Mouse (Mus musculus): ENCODE results near the gene Krtap3-2. TPM values are rescaled to one million over a fixed set of nuclear protein-coding genes. Genes with fewer than 3 reads are reported as not detected.
A peak's percentile ranks its signal among the peaks of the same experiment; 100 is the strongest.
"Not testable (repeated sequence)": the region's sequence is repeated elsewhere in the genome, so short reads cannot be mapped to it uniquely, and the experiment has no call there.

Krtap3-2 gene
- not detected in 2 replicates for polyA plus RNA-seq (2016; fragmentation: Nextera tagmentation; extraction: Ambion mirVana)

GRCm38 (mm10) chr11:99556753-99557152 is at the start of gene Krtap3-2:
Krtap3-2 (minus strand) TSS chr11:99556853.
- no peaks in the 10 kb centered on the region for H3K9me3 ChIP-seq
- H3K4me1 ChIP-seq = no peaks in the 10 kb centered on the region
- H3K4me3 ChIP-seq = no peak within 1 kb of the TSS
- H3K9ac ChIP-seq = no peak within 1 kb of the TSS
- 94% methylated on average over 2 of the region's 2 CpGs for WGBS
- no peak within 1 kb of the TSS for H3K27ac ChIP-seq
- H3K27me3 ChIP-seq (replicated peaks) = no peaks in the 10 kb centered on the region
- no peak for ATAC-seq (ENCODE audit: low FRiP score, low read depth)
- H3K4me2 ChIP-seq (replicated peaks) = no peak within 1 kb of the TSS
- no peaks in the 10 kb centered on the region for H3K36me3 ChIP-seq

DNA sequence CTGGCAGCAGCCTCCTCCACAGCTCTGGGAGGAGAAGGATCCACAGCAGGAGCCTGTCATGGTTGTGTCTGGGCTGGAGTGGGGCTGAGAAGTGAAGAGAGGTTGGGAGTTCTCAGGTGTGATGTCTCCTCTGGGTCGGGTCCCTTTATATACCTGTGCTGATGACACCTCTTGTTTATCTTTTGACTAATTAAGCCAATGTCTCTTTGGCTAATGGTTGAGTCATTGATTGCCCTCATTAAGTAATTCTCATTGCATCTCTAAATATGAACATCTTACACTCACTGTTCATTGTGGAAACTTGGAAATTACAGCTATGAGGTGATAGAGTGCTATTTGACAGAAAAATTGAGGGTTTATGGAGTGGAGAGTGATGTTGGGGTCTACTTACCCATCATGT is 46.6 kb upstream of the Krtap3-2 start, which contains the start of gene Gm11938:
TSS of gene Gm11938 (minus strand) at position 101 of the 400 bp plus-strand sequence.
- not testable (repeated sequence) for H3K36me3 ChIP-seq; H3K9ac ChIP-seq; ATAC-seq (ENCODE audit: low FRiP score, low read depth); H3K9me3 ChIP-seq; H3K4me1 ChIP-seq; H3K4me2 ChIP-seq (replicated peaks); H3K4me3 ChIP-seq; H3K27ac ChIP-seq; H3K27me3 ChIP-seq (replicated peaks)
- WGBS = 61% methylated on average over 1 of the region's 1 CpGs

GRCm38 (mm10) chr11:99597742-99598141 is 41.1 kb upstream of the Krtap3-2 start, which contains the start of gene Krtap9-3:
Krtap9-3 (minus strand) TSS chr11:99598105.
- not testable (repeated sequence) for H3K27ac ChIP-seq; H3K4me3 ChIP-seq; H3K27me3 ChIP-seq (replicated peaks); ATAC-seq (ENCODE audit: low FRiP score, low read depth); H3K9ac ChIP-seq; H3K36me3 ChIP-seq; H3K4me2 ChIP-seq (replicated peaks); H3K9me3 ChIP-seq; H3K4me1 ChIP-seq
- 77% methylated on average over 6 of the region's 6 CpGs for WGBS

GRCm38 (mm10) chr11:99590981-99591380 is 34.3 kb upstream of the Krtap3-2 start, which contains the start of gene Krtap1-3:
Krtap1-3 (minus strand) TSS chr11:99591339.
- no peak for ATAC-seq (ENCODE audit: low FRiP score, low read depth)
- H3K4me2 ChIP-seq (replicated peaks) = no peak within 1 kb of the TSS
- no peaks in the 10 kb centered on the region for H3K27me3 ChIP-seq (replicated peaks)
- H3K36me3 ChIP-seq = no peaks in the 10 kb centered on the region
- H3K4me1 ChIP-seq = no peaks in the 10 kb centered on the region
- H3K9me3 ChIP-seq = no peaks in the 10 kb centered on the region
- H3K27ac ChIP-seq = no peak within 1 kb of the TSS
- H3K4me3 ChIP-seq = no peak within 1 kb of the TSS
- H3K9ac ChIP-seq = no peak within 1 kb of the TSS
- WGBS = 90% methylated on average over 6 of the region's 6 CpGs

DNA sequence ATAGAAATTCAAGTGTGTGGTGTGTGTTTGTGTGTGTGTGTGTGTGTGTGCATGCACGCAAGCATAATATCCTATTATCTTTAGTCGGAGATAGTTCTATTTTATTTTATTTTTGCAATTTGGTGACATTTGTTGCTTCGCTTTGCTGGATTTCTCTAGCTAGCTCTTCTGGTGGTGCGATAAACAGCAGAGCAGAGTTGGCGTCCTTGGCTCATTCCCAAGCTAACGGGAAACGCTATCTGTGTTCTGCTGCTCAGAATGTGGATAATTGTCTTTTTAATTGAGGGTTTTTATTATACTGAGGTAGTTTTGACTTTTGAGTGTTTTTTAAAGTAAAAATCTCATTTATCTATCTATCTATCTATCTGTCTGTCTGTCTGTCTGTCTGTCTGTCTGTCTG is 28.4 kb upstream of the Krtap3-2 start:
- 92% methylated on average over 7 of the region's 7 CpGs for WGBS
- no peak overlapping the region for H3K9ac ChIP-seq
- no peak for ATAC-seq (ENCODE audit: low FRiP score, low read depth)

DNA sequence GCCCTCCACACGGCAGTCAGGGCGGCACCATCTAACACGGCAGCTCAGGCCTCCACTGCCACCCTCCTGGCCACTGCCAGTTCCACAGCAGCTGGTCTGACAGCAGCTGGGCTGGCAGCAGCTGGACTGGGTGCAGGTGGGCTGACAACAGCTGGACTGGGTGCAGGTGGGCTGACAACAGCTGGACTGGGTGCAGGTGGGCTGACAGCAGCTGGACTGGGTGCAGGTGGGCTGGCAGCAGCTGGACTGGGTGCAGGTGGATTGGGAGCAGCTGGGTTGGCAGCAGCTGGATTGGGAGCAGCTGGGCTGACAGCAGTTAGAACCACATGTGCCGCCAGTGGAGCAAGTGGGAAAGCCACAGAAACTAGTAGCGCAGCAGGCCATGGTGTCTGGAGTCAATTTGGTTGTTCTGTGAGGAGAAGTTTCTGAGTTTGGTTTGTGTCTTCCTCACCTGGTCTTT is 26.6 kb upstream of the Krtap3-2 start, which contains the start of gene Krtap1-4:
TSS of gene Krtap1-4 (minus strand) at position 410 of the 460 bp plus-strand sequence.
- Histone ChIP-seq H3K36me3 (no peaks in the 10 kb centered on the region), H3K27me3 (replicated peaks) (no peaks in the 10 kb centered on the region), H3K4me1 (no peaks in the 10 kb centered on the region), H3K4me2 (replicated peaks) (no peak within 1 kb of the TSS), H3K27ac (no peak within 1 kb of the TSS), H3K4me3 (no peak within 1 kb of the TSS), H3K9me3 (no peaks in the 10 kb centered on the region), H3K9ac (no peak within 1 kb of the TSS)
- no peak for ATAC-seq (ENCODE audit: low FRiP score, low read depth)
- WGBS = 69% methylated on average over 5 of the region's 5 CpGs

More for the DNA sequence above, 28.4 kb upstream of the Krtap3-2 start:
- Histone ChIP-seq H3K36me3 (no peaks in the 10 kb centered on the region), H3K4me1 (no peaks in the 10 kb centered on the region), H3K4me2 (replicated peaks) (no peak overlapping the region), H3K27me3 (replicated peaks) (no peaks in the 10 kb centered on the region), H3K4me3 (no peak overlapping the region), H3K27ac (no peak overlapping the region), H3K9me3 (no peaks in the 10 kb centered on the region)

- no peaks in the 10 kb centered on the region for H3K4me1 ChIP-seq
- no peak for ATAC-seq (ENCODE audit: low FRiP score, low read depth)
Observed at GRCm38 (mm10) chr11:99581564-99581963, 24.9 kb upstream of the Krtap3-2 start.

DNA sequence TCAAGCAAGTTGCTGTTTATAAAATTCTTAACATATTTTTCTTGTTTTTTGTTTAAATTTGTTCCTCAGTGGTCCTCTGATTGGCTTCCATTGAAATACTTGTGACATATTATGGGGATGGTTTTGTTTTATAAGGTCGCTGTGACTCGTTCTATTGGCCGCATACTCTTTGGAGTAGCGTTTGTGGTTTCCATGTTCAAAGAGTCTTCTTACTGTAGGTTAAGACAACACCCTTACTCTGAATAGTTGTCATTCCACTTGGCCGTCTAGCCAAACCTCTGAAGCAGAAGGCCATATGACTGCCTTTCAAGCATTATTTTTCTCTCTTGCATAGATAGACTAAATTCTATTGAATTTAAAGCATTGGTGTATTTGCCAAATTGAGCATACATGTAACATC is 24.4 kb upstream of the Krtap3-2 start:
- Histone ChIP-seq H3K36me3 (no peaks in the 10 kb centered on the region), H3K4me1 (no peaks in the 10 kb centered on the region), H3K4me3 (no peak overlapping the region), H3K4me2 (replicated peaks) (no peak overlapping the region), H3K27me3 (replicated peaks) (no peaks in the 10 kb centered on the region), H3K9me3 (no peaks in the 10 kb centered on the region), H3K27ac (no peak overlapping the region), H3K9ac (no peak overlapping the region)
- ATAC-seq (ENCODE audit: low FRiP score, low read depth) = no peak
- WGBS = 90% methylated on average over 5 of the region's 5 CpGs

More at GRCm38 (mm10) chr11:99581564-99581963, 24.9 kb upstream of the Krtap3-2 start:
- Histone ChIP-seq H3K27me3 (replicated peaks) (no peaks in the 10 kb centered on the region), H3K27ac (no peak overlapping the region), H3K36me3 (no peaks in the 10 kb centered on the region), H3K9ac (no peak overlapping the region), H3K9me3 (no peaks in the 10 kb centered on the region), H3K4me2 (replicated peaks) (no peak overlapping the region), H3K4me3 (no peak overlapping the region)
- 88% methylated on average over 6 of the region's 6 CpGs for WGBS

DNA sequence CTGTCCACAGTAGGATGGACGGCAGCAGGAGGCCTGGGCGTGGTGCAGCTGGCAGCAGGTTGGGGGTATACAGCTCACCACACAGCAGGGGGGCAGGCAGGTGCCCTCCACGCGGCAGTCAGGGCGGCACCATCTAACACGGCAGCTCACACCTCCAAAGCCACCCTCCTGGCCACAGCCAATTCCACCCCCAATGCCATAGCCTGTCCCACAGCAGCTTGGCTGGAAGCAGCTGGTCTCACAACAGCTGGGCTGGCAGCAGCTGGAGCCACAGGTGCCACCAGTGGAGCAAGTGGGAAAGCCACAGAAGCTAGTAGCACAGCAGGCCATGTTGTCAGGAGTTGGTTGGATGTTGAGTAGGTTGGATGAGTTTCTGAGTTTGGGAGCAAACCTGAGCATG is 24.0 kb upstream of the Krtap3-2 start, which contains the start of gene Krtap1-5:
TSS of gene Krtap1-5 (minus strand) at position 381 of the 400 bp plus-strand sequence.
- Histone ChIP-seq H3K36me3 (no peaks in the 10 kb centered on the region), H3K4me1 (no peaks in the 10 kb centered on the region), H3K9ac (no peak within 1 kb of the TSS), H3K9me3 (no peaks in the 10 kb centered on the region), H3K27me3 (replicated peaks) (no peaks in the 10 kb centered on the region), H3K4me3 (no peak within 1 kb of the TSS), H3K27ac (no peak within 1 kb of the TSS), H3K4me2 (replicated peaks) (no peak within 1 kb of the TSS)
- ATAC-seq (ENCODE audit: low FRiP score, low read depth) = no peak
- 69% methylated on average over 6 of the region's 6 CpGs for WGBS

DNA sequence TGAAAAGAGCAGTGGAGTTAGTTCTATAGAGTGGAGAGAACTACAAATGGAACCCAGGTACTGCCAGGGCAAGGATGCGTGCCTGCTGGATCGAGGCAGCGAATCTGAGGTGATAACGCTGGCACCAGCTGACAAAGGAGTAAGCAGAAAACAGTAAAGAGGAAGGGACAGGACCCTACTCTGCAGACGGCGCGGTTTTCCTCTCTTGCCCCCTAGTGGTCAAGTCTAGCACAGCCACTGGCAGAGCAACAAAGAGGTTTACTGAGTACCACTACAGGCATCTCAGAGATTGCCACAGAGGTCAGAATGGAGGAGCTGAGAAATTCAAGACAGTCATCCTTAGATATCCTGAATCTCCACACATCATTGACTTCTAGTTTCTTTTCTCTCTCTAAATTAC is 17.5 kb upstream of the Krtap3-2 start:
- ATAC-seq (ENCODE audit: low FRiP score, low read depth) = 0 out of 2 replicates have a peak, but pooled peaks have one; percentile 76
- no peak overlapping the region for H3K4me3 ChIP-seq
- H3K4me1 ChIP-seq = no peaks in the 10 kb centered on the region
- no peaks in the 10 kb centered on the region for H3K9me3 ChIP-seq
- no peak overlapping the region for H3K27ac ChIP-seq
- WGBS = under 1% methylated on average over 7 of the region's 7 CpGs
- H3K36me3 ChIP-seq = no peaks in the 10 kb centered on the region
- peak overlapping the region; percentile 54 for H3K4me2 ChIP-seq (replicated peaks)
- no peak overlapping the region for H3K9ac ChIP-seq
- H3K27me3 ChIP-seq (replicated peaks) = no peaks in the 10 kb centered on the region

- Histone ChIP-seq H3K9me3 (no peaks in the 10 kb centered on the region), H3K4me2 (replicated peaks) (no peak overlapping the region), H3K36me3 (no peaks in the 10 kb centered on the region), H3K27ac (no peak overlapping the region), H3K27me3 (replicated peaks) (no peaks in the 10 kb centered on the region), H3K9ac (no peak overlapping the region), H3K4me3 (no peak overlapping the region), H3K4me1 (no peaks in the 10 kb centered on the region)
- no peak for ATAC-seq (ENCODE audit: low FRiP score, low read depth)
- 54% methylated on average over 4 of the region's 4 CpGs for WGBS
Observed at GRCm38 (mm10) chr11:99573164-99573563, 16.5 kb upstream of the Krtap3-2 start.

GRCm38 (mm10) chr11:99566530-99566929 is 9.9 kb upstream of the Krtap3-2 start, which contains the start of gene Krtap3-1:
Krtap3-1 (minus strand) TSS chr11:99566630.
- WGBS = 61% methylated on average over 7 of the region's 7 CpGs
- Histone ChIP-seq H3K9me3 (no peaks in the 10 kb centered on the region), H3K4me1 (no peaks in the 10 kb centered on the region), H3K4me2 (replicated peaks) (no peak within 1 kb of the TSS), H3K36me3 (no peaks in the 10 kb centered on the region), H3K9ac (no peak within 1 kb of the TSS), H3K27ac (no peak within 1 kb of the TSS), H3K27me3 (replicated peaks) (no peaks in the 10 kb centered on the region), H3K4me3 (no peak within 1 kb of the TSS)
- no peak for ATAC-seq (ENCODE audit: low FRiP score, low read depth)

DNA sequence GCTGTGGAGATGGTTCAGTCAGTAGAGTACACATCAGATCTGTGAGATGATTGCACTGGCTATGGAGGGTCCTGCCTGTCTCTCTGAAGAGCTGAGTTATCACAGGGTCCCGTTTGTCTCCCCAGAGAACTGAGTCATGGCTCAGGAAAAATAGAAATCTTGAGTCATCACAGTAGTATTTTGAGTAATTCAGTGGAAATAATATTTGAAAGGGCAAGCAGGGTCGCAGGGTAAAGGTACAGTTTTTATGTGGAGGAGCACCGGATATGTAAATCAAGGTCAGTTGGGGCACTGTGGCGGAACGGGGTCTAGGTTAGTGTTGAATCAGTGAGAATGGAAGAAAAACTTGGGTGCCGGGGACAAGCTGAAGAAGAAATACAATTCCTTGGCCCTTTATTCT is 5.9 kb upstream of the Krtap3-2 start:
- ATAC-seq (ENCODE audit: low FRiP score, low read depth) = no peak
- Histone ChIP-seq H3K4me2 (replicated peaks) (no peak overlapping the region), H3K4me3 (no peak overlapping the region), H3K27me3 (replicated peaks) (no peaks in the 10 kb centered on the region), H3K36me3 (no peaks in the 10 kb centered on the region), H3K4me1 (no peaks in the 10 kb centered on the region), H3K27ac (no peak overlapping the region), H3K9me3 (no peaks in the 10 kb centered on the region), H3K9ac (no peak overlapping the region)
- WGBS = 84% methylated on average over 6 of the region's 6 CpGs
